Mouse (Mus musculus): ENCODE measurements at regions not wholly inside any gene's neighbourhood (a gene's known extent, or its start where the extent isn't known, plus 50 kb on each side); places are given as distances from the start of the nearest gene placed in this dataset.

- H3K4me1 ChIP-seq (replicated peaks; ENCODE audit: control insufficient read depth, insufficient read depth, low read length): no peaks in the 10 kb centered on the region; the same call in 1 of the 2 replicates
- ATAC-seq (replicated peaks; ENCODE audit: low FRiP score) (no peak), DNase-seq (ENCODE audit: low spot score) (no peak)
- H3K9me3 ChIP-seq (ENCODE audit: control insufficient read depth, low read length): no peaks in the 10 kb centered on the region
- H3K36me3 ChIP-seq (ENCODE audit: control insufficient read depth, insufficient read depth, low read length): no peaks in the 10 kb centered on the region
- H3K4me3 ChIP-seq (ENCODE audit: low read depth, low read length): no peak overlapping the region
- H3K27ac ChIP-seq (ENCODE audit: low read depth, low read length): no peak overlapping the region
- whole genome bisulfite sequencing: 93% methylated on average over 4 of the region's 4 CpGs
- H3K9ac ChIP-seq (ENCODE audit: low read length): no peak overlapping the region
- no peak overlapping the region for H3K4me2 ChIP-seq (ENCODE audit: low read depth, low read length, severe bottlenecking)
- no peaks in the 10 kb centered on the region for H3K27me3 ChIP-seq (ENCODE audit: control insufficient read depth, insufficient read depth, low read length)
Measured at GRCm38 (mm10) chr11:19562668-19563067, 361.5 kb upstream of the Spred2 start.

GRCm38 (mm10) chr11:19585228-19585627, 338.9 kb upstream of the Spred2 start:
- ATAC-seq (replicated peaks; ENCODE audit: low FRiP score): no peak
- Histone ChIP-seq H3K4me2 (ENCODE audit: low read depth, low read length, severe bottlenecking) (no peak overlapping the region), H3K9ac (ENCODE audit: low read length) (no peak overlapping the region), H3K4me3 (ENCODE audit: low read depth, low read length) (no peak overlapping the region), H3K36me3 (ENCODE audit: control insufficient read depth, insufficient read depth, low read length) (no peaks in the 10 kb centered on the region), H3K27ac (ENCODE audit: low read depth, low read length) (no peak overlapping the region), H3K9me3 (ENCODE audit: control insufficient read depth, low read length) (no peaks in the 10 kb centered on the region), H3K27me3 (ENCODE audit: control insufficient read depth, insufficient read depth, low read length) (no peaks in the 10 kb centered on the region), H3K4me1 (replicated peaks; ENCODE audit: control insufficient read depth, insufficient read depth, low read length) (no peaks in the 10 kb centered on the region)
- no peak for DNase-seq (ENCODE audit: low spot score)
- 80% methylated on average over 7 of the region's 7 CpGs for WGBS

- H3K4me2 ChIP-seq (ENCODE audit: low read depth, low read length, severe bottlenecking): no peak overlapping the region
- H3K4me3 ChIP-seq (ENCODE audit: low read depth, low read length): no peak overlapping the region
- H3K27ac ChIP-seq (ENCODE audit: low read depth, low read length): no peak overlapping the region
- no peaks in the 10 kb centered on the region for H3K27me3 ChIP-seq (ENCODE audit: control insufficient read depth, insufficient read depth, low read length)
- no peaks in the 10 kb centered on the region for H3K36me3 ChIP-seq (ENCODE audit: control insufficient read depth, insufficient read depth, low read length)
- ATAC-seq (replicated peaks; ENCODE audit: low FRiP score) (no peak), DNase-seq (ENCODE audit: low spot score) (no peak)
- no peak overlapping the region for H3K9ac ChIP-seq (ENCODE audit: low read length)
- no peaks in the 10 kb centered on the region for H3K9me3 ChIP-seq (ENCODE audit: control insufficient read depth, low read length)
- H3K4me1 ChIP-seq (replicated peaks; ENCODE audit: control insufficient read depth, insufficient read depth, low read length): no peaks in the 10 kb centered on the region
- WGBS: 84% methylated on average over 6 of the region's 6 CpGs
Measured at GRCm38 (mm10) chr11:19592506-19593355, 331.4 kb upstream of the Spred2 start.

GRCm38 (mm10) chr11:19595107-19595506, 329.1 kb upstream of the Spred2 start:
- H3K36me3 ChIP-seq (ENCODE audit: control insufficient read depth, insufficient read depth, low read length): no peaks in the 10 kb centered on the region
- H3K27ac ChIP-seq (ENCODE audit: low read depth, low read length): no peak overlapping the region
- no peak overlapping the region for H3K4me3 ChIP-seq (ENCODE audit: low read depth, low read length)
- H3K4me2 ChIP-seq (ENCODE audit: low read depth, low read length, severe bottlenecking): no peak overlapping the region
- H3K9me3 ChIP-seq (ENCODE audit: control insufficient read depth, low read length): no peaks in the 10 kb centered on the region
- no peaks in the 10 kb centered on the region for H3K4me1 ChIP-seq (replicated peaks; ENCODE audit: control insufficient read depth, insufficient read depth, low read length)
- no peaks in the 10 kb centered on the region for H3K27me3 ChIP-seq (ENCODE audit: control insufficient read depth, insufficient read depth, low read length)
- no peak overlapping the region for H3K9ac ChIP-seq (ENCODE audit: low read length)
- ATAC-seq (replicated peaks; ENCODE audit: low FRiP score): no peak
- no peak for DNase-seq (ENCODE audit: low spot score)
- 92% methylated on average over 4 of the region's 4 CpGs for WGBS

- H3K27ac ChIP-seq (ENCODE audit: low read depth, low read length): no peak overlapping the region
- H3K9me3 ChIP-seq (ENCODE audit: control insufficient read depth, low read length): no peaks in the 10 kb centered on the region
- H3K4me2 ChIP-seq (ENCODE audit: low read depth, low read length, severe bottlenecking): no peak overlapping the region
- ATAC-seq (replicated peaks; ENCODE audit: low FRiP score) (no peak), DNase-seq (ENCODE audit: low spot score) (no peak)
- no peaks in the 10 kb centered on the region for H3K27me3 ChIP-seq (ENCODE audit: control insufficient read depth, insufficient read depth, low read length)
- H3K9ac ChIP-seq (ENCODE audit: low read length): no peak overlapping the region
- no peaks in the 10 kb centered on the region for H3K4me1 ChIP-seq (replicated peaks; ENCODE audit: control insufficient read depth, insufficient read depth, low read length)
- no peaks in the 10 kb centered on the region for H3K36me3 ChIP-seq (ENCODE audit: control insufficient read depth, insufficient read depth, low read length)
- no peak overlapping the region for H3K4me3 ChIP-seq (ENCODE audit: low read depth, low read length)
Measured at GRCm38 (mm10) chr11:19596336-19596735, 327.8 kb upstream of the Spred2 start.

- H3K27me3 ChIP-seq (ENCODE audit: control insufficient read depth, insufficient read depth, low read length): no peaks in the 10 kb centered on the region
- H3K9me3 ChIP-seq (ENCODE audit: control insufficient read depth, low read length): no peaks in the 10 kb centered on the region
- no peaks in the 10 kb centered on the region for H3K4me1 ChIP-seq (replicated peaks; ENCODE audit: control insufficient read depth, insufficient read depth, low read length)
- WGBS: 82% methylated on average over 9 of the region's 9 CpGs
- H3K4me3 ChIP-seq (ENCODE audit: low read depth, low read length): no peak overlapping the region
- H3K27ac ChIP-seq (ENCODE audit: low read depth, low read length): no peak overlapping the region
- DNase-seq (ENCODE audit: low spot score) (no peak), ATAC-seq (replicated peaks; ENCODE audit: low FRiP score) (no peak)
- H3K36me3 ChIP-seq (ENCODE audit: control insufficient read depth, insufficient read depth, low read length): no peaks in the 10 kb centered on the region
- H3K4me2 ChIP-seq (ENCODE audit: low read depth, low read length, severe bottlenecking): no peak overlapping the region
- no peak overlapping the region for H3K9ac ChIP-seq (ENCODE audit: low read length)
Measured at GRCm38 (mm10) chr11:19599433-19599832, 324.7 kb upstream of the Spred2 start.

GRCm38 (mm10) chr11:19601216-19601938, 322.8 kb upstream of the Spred2 start:
- no peak overlapping the region for H3K4me2 ChIP-seq (ENCODE audit: low read depth, low read length, severe bottlenecking)
- H3K27ac ChIP-seq (ENCODE audit: low read depth, low read length): no peak overlapping the region
- 89% methylated on average over 15 of the region's 15 CpGs for WGBS
- H3K9me3 ChIP-seq (ENCODE audit: control insufficient read depth, low read length): no peaks in the 10 kb centered on the region
- H3K4me1 ChIP-seq (replicated peaks; ENCODE audit: control insufficient read depth, insufficient read depth, low read length): no peaks in the 10 kb centered on the region
- H3K36me3 ChIP-seq (ENCODE audit: control insufficient read depth, insufficient read depth, low read length): no peaks in the 10 kb centered on the region
- ATAC-seq (replicated peaks; ENCODE audit: low FRiP score) (no peak), DNase-seq (ENCODE audit: low spot score) (no peak)
- H3K27me3 ChIP-seq (ENCODE audit: control insufficient read depth, insufficient read depth, low read length): no peaks in the 10 kb centered on the region
- no peak overlapping the region for H3K4me3 ChIP-seq (ENCODE audit: low read depth, low read length)
- no peak overlapping the region for H3K9ac ChIP-seq (ENCODE audit: low read length)

- Histone ChIP-seq H3K4me1 (replicated peaks; ENCODE audit: control insufficient read depth, insufficient read depth, low read length) (no peaks in the 10 kb centered on the region), H3K9me3 (ENCODE audit: control insufficient read depth, low read length) (no peaks in the 10 kb centered on the region), H3K4me3 (ENCODE audit: low read depth, low read length) (no peak overlapping the region), H3K36me3 (ENCODE audit: control insufficient read depth, insufficient read depth, low read length) (no peaks in the 10 kb centered on the region), H3K27me3 (ENCODE audit: control insufficient read depth, insufficient read depth, low read length) (no peaks in the 10 kb centered on the region), H3K27ac (ENCODE audit: low read depth, low read length) (no peak overlapping the region), H3K4me2 (ENCODE audit: low read depth, low read length, severe bottlenecking) (no peak overlapping the region), H3K9ac (ENCODE audit: low read length) (no peak overlapping the region)
- ATAC-seq (replicated peaks; ENCODE audit: low FRiP score): no peak
- WGBS: 93% methylated on average over 5 of the region's 5 CpGs
- DNase-seq (ENCODE audit: low spot score): no peak
Measured at GRCm38 (mm10) chr11:19602496-19602895, 321.7 kb upstream of the Spred2 start.
